Mouse (Mus musculus) small intestine, adult 2 months (tissue): Measurements from ENCODE around the gene Sfxn1. TPM values are rescaled to one million over a fixed set of nuclear protein-coding genes. Genes with fewer than 3 reads are reported as not detected.

Experiments used
- H3K27ac ChIP-seq: fragments of 200-500 bp; 2 replicates; pipeline ENCODE4 v1.5.1; 2012; ENCODE audit warnings: low read depth, low read length, control low read depth, inconsistent platforms; ENCODE audit not compliant: insufficient read depth
- H3K27me3 ChIP-seq: fragments of 200-500 bp; 2 replicates; pipeline ENCODE4 v1.6.1; 2012; ENCODE audit warnings: mild to moderate bottlenecking, moderate library complexity, low read length, inconsistent platforms; ENCODE audit not compliant: control insufficient read depth, insufficient read depth
- H3K36me3 ChIP-seq: fragments of 200-500 bp; 2 replicates; pipeline ENCODE4 v1.6.1; 2012; ENCODE audit warnings: mild to moderate bottlenecking, low read length, control low read depth, inconsistent platforms; ENCODE audit not compliant: control insufficient read depth, insufficient read depth
- H3K4me1 ChIP-seq: fragments of 200-500 bp; 2 replicates; pipeline ENCODE4 v1.6.1; 2012; ENCODE audit warnings: low read length, inconsistent platforms, mixed read lengths; ENCODE audit not compliant: control insufficient read depth, insufficient read depth, insufficient read length
- H3K4me3 ChIP-seq: fragments of 200-500 bp; 2 replicates; pipeline ENCODE4 v1.5.1; 2012; ENCODE audit warnings: low read depth, mild to moderate bottlenecking, control low read depth, inconsistent platforms, low read length, moderate library complexity
- CTCF ChIP-seq: fragments of 200-500 bp; IDR thresholded peaks from 2 replicates; pipeline ENCODE4 v1.5.1; 2012; ENCODE audit warnings: low read depth, mild to moderate bottlenecking, control low read depth, inconsistent platforms, low read length, moderate library complexity, mixed read lengths; ENCODE audit not compliant: insufficient replicate concordance, insufficient read length; ENCODE audit errors: extremely low read depth
- POLR2A ChIP-seq: fragments of 200-500 bp; IDR thresholded peaks from 2 replicates; pipeline ENCODE4 v1.6.1; 2012; ENCODE audit warnings: low read depth, mild to moderate bottlenecking, control low read depth, inconsistent platforms, low read length, moderate library complexity
- WGBS: fragments of 180-500 bp; shearing (Covaris S2); methylation state at CpG from one replicate; pipeline ENCODE4 v1.1.7; 2018; 5-methylcytosine and 5-hydroxymethylcytosine counted together
- polyA plus RNA-seq: library from polyadenylated mRNA; depleted of rRNA; stranded (reverse); fragments of >200 nt; gene quantifications from 2 replicates; pipeline ENCODE4 v1.2.3, GENCODE M21; 2012; rRNA removed

Gene Sfxn1
- polyA plus RNA-seq, 1 experiment, result 36.6 TPM

- WGBS, result 24% methylated on average over 9 of the region's 9 CpGs
- TF ChIP-seq CTCF (no peak), POLR2A (no peak)
Measured at GRCm38 (mm10) chr13:54153672-54154218, 82.1 kb downstream of the Sfxn1 start.

GRCm38 (mm10) chr13:54155822-54156221 is 84.2 kb downstream of the Sfxn1 start:
- Histone ChIP-seq H3K4me1 (no peaks in the 10 kb centered on the region), H3K27ac (no peak overlapping the region)
- 70% methylated on average over 2 of the region's 2 CpGs for WGBS

More at GRCm38 (mm10) chr13:54153672-54154218, 82.1 kb downstream of the Sfxn1 start:
- H3K36me3 ChIP-seq, result no peaks in the 10 kb centered on the region
- H3K27me3 ChIP-seq, result no peaks in the 10 kb centered on the region
- H3K4me1 ChIP-seq, result no peaks in the 10 kb centered on the region
- no peak overlapping the region for H3K27ac ChIP-seq
- no peak overlapping the region for H3K4me3 ChIP-seq

More at GRCm38 (mm10) chr13:54155822-54156221, 84.2 kb downstream of the Sfxn1 start:
- Histone ChIP-seq H3K36me3 (no peaks in the 10 kb centered on the region), H3K27me3 (no peaks in the 10 kb centered on the region), H3K4me3 (no peak overlapping the region)
- TF ChIP-seq POLR2A, result no peak
- TF ChIP-seq CTCF, result no peak

Other genes starting within 250 kb of the Sfxn1 start
- gene Drd1, start 16.2 kb upstream of the Sfxn1 start, polyA plus RNA-seq, result not detected in 2 replicates
- gene Hrh2, start 120.3 kb downstream of the Sfxn1 start, polyA plus RNA-seq, result 0.62 and 0.70 TPM in 2 replicates